Mouse (Mus musculus) neural tube, embryonic 12.5 days (tissue): ENCODE results near the gene Mdm2. TPM values are rescaled to one million over a fixed set of nuclear protein-coding genes. Genes with fewer than 3 reads are reported as not detected.

Experiments used
- ATAC-seq: fragments of 200-750 bp; cut with Nextera tagmentation; 2 replicates; pipeline ENCODE4 v1.8.0; 2017; ENCODE audit warnings: low read depth, mild to moderate bottlenecking, moderate TSS enrichment, moderate library complexity; ENCODE audit not compliant: low FRiP score
- H3K27ac ChIP-seq: fragments of 300-500 bp; sonication (generic); 2 replicates; pipeline ENCODE4 v1.5.1; 2016
- H3K27me3 ChIP-seq: fragments of 300-500 bp; sonication (generic); replicated peaks from 2 replicates; pipeline ENCODE4 v1.6.1; 2016; ENCODE audit warnings: mild to moderate bottlenecking
- H3K36me3 ChIP-seq: fragments of 300-500 bp; sonication (generic); 2 replicates; pipeline ENCODE4 v1.6.1; 2016; ENCODE audit warnings: mild to moderate bottlenecking
- H3K4me1 ChIP-seq: fragments of 300-500 bp; sonication (generic); 2 replicates; pipeline ENCODE4 v1.6.1; 2016
- H3K4me2 ChIP-seq: fragments of 300-500 bp; sonication (generic); replicated peaks from 2 replicates; pipeline ENCODE4 v1.6.1; 2016; ENCODE audit warnings: mild to moderate bottlenecking
- H3K4me3 ChIP-seq: fragments of 300-500 bp; sonication (generic); 2 replicates; pipeline ENCODE4 v1.5.1; 2016
- H3K9ac ChIP-seq: fragments of 300-500 bp; sonication (generic); 2 replicates; pipeline ENCODE4 v1.6.1; 2016; ENCODE audit warnings: mild to moderate bottlenecking
- H3K9me3 ChIP-seq: fragments of 300-500 bp; sonication (generic); 2 replicates; pipeline ENCODE4 v1.6.1; 2016; ENCODE audit warnings: mild to moderate bottlenecking
- WGBS: fragments of 180-500 bp; shearing (Covaris S2); methylation state at CpG from one replicate; pipeline ENCODE4 v1.1.7; 2016; 5-methylcytosine and 5-hydroxymethylcytosine counted together
- polyA plus RNA-seq: library from polyadenylated mRNA; unstranded; fragments of >200 nt; fragmentation: Nextera tagmentation; extraction: Ambion mirVana; gene quantifications from 2 replicates; pipeline ENCODE4 v1.2.1, GENCODE M21; 2016

Mdm2 gene
- polyA plus RNA-seq, 1 experiment from 2014 or later: 74.4 TPM

DNA sequence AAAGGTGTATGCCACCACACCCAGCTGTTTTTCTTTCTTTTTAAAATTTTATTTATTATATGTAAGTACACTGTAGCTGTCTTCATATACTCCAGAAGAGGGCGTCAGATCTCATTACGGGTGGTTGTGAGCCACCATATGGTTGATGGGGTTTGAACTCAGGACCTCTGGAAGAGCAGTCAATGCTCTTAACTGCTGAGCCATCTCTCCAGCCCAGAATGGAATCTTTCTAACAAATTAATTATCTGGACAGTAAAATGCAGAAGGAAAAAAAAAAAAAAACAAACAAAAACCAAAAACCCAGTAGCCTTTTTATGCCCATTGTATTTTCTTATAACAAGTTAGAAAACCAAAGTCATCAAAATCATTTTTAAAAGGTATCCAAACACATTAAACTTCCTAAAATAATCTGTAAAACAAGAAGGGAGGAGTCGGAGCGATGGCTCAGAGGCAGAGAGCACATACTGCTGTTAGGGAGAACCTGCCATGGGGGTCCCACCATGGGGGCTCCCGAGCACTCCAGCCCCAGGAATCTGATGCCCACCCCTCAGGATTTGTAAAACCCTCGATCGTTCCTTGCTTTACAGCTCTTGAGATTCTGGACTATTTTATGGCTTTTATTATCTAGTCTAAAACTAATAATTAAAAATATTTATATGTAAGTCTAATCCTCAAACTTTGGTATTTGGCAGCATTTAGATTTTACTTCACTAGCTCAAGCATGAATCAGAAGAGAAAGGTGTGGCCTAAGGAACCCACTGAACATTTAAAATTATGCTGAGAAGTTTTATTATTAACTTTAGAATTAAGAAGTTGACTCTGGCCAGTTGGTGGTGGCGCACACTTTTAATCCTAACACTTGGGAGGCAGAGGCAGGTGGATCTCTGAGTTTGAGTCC, 43.4 kb upstream of the Mdm2 start:
- Histone ChIP-seq H3K27ac (no peak overlapping the region), H3K4me1 (no peaks in the 10 kb centered on the region), H3K4me2 (no peak overlapping the region), H3K36me3 (peaks cover 77% of the 10 kb centered on the region), H3K27me3 (no peaks in the 10 kb centered on the region), H3K9ac (no peak overlapping the region), H3K4me3 (no peak overlapping the region), H3K9me3 (no peaks in the 10 kb centered on the region)
- ATAC-seq: no peak
- WGBS: 94% methylated on average over 8 of the region's 8 CpGs

DNA sequence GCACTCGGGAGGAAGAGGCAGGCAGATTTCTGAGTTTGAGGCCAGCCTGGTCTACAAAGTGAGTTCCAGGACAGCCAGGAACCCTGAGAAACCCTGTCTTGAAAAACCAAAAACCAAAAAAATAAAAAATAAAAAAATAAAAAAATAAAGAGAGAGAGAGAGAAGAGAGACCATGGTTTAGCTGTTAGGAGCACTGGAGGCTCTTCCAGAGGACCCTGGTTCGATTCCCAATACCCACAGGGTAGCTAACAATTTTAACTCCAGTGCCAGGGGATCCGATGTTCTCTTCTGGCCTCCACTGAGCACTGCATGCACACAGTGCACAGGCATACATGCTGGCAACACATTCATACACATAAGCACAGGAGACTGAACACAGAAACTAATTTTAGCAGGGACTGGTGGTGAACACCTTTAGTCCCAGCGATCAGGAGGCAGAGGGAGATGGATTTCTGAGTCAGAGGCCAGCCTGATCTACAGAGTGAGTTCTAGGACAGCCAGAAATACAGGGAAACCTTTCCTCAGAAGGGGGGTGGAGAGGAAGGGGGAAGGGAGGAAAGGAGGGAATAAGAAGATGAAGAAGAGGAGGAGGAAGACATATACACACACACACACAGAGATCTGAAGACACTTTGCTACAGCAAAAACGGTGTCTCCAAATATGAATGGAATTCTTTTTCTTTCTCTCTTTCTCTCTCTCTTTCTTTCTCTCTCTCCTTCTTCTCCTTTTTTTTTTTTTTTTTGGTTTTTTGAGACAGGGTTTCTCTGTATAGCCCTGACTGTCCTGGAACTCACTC, 42.5 kb upstream of the Mdm2 start:
- ATAC-seq: no peak
- 95% methylated on average over 5 of the region's 5 CpGs for WGBS
- Histone ChIP-seq H3K4me1 (no peaks in the 10 kb centered on the region), H3K9ac (no peak overlapping the region), H3K9me3 (no peaks in the 10 kb centered on the region), H3K4me3 (no peak overlapping the region), H3K4me2 (no peak overlapping the region), H3K36me3 (peaks cover 71% of the 10 kb centered on the region), H3K27me3 (no peaks in the 10 kb centered on the region), H3K27ac (no peak overlapping the region)

GRCm38 (mm10) chr10:117752304-117752821, 41.8 kb upstream of the Mdm2 start:
- 95% methylated on average over 7 of the region's 7 CpGs for WGBS
- H3K27ac ChIP-seq: no peak overlapping the region
- no peaks in the 10 kb centered on the region for H3K4me1 ChIP-seq
- ATAC-seq: no peak
- no peaks in the 10 kb centered on the region for H3K9me3 ChIP-seq
- H3K4me3 ChIP-seq: no peak overlapping the region
- H3K9ac ChIP-seq: no peak overlapping the region
- H3K4me2 ChIP-seq: no peak overlapping the region
- H3K27me3 ChIP-seq: no peaks in the 10 kb centered on the region
- peaks cover 64% of the 10 kb centered on the region for H3K36me3 ChIP-seq

GRCm38 (mm10) chr10:117751744-117752143, 41.2 kb upstream of the Mdm2 start:
- Histone ChIP-seq H3K27me3 (no peaks in the 10 kb centered on the region), H3K4me2 (no peak overlapping the region), H3K36me3 (peaks cover 58% of the 10 kb centered on the region), H3K4me1 (no peaks in the 10 kb centered on the region), H3K9ac (no peak overlapping the region), H3K27ac (no peak overlapping the region), H3K4me3 (no peak overlapping the region), H3K9me3 (no peaks in the 10 kb centered on the region)
- ATAC-seq: no peak
- WGBS: 92% methylated on average over 6 of the region's 6 CpGs

DNA sequence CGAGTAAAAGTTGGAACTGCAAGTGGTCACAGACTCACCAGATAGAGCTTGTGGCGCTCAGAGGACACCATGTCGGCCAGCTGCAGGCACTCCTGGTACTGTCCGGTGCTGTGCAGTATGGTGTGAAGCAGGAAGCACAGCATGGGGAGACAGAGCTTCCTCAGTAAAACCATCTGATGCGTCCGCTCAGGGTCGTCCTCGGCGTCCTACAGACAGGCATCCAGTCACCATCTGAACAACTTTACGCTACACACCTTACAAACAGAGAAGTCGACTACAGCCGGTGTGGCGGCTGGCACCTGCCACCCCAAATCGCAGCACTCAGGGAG, 40.7 kb upstream of the Mdm2 start:
- no peak overlapping the region for H3K9ac ChIP-seq
- ATAC-seq: no peak
- H3K27me3 ChIP-seq: no peaks in the 10 kb centered on the region
- no peak overlapping the region for H3K27ac ChIP-seq
- no peak overlapping the region for H3K4me2 ChIP-seq
- H3K9me3 ChIP-seq: no peaks in the 10 kb centered on the region
- H3K4me3 ChIP-seq: no peak overlapping the region
- no peaks in the 10 kb centered on the region for H3K4me1 ChIP-seq
- peaks cover 54% of the 10 kb centered on the region for H3K36me3 ChIP-seq
- WGBS: 97% methylated on average over 14 of the region's 14 CpGs

DNA sequence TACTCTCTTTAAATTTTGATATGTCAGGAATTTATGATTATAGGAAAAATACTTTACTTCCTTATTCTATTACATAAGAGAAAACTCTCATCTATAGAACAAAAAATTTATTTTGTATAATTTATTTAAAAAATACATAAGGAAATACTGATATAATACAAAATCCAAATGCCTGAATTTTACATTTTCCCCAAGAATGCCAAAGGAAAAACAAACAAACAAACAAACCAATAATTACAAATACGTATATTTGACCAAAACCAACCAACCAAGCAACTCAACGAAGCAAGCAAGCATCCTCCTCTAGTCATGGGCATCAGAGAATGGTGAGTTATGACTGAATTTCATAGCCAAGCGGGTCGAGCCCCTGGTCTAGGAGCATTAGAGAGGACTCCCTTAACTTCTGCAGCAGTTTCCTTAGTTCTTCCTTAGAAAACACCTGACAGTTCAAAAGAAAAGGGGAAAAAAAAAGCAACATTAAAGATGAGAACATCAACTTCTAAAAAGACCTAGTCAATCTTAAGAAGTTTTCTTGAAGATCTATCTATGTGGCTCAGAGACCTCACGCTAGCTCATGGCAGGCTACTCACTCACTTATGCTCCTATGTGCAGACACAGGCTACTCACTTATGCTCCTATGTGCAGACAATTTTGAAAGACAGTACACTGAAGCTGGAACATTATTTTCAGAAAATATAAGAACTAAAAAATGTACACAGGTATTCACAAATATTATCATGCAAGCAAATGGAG, 40.1 kb upstream of the Mdm2 start:
- H3K27ac ChIP-seq: no peak overlapping the region
- no peak for ATAC-seq
- no peaks in the 10 kb centered on the region for H3K4me1 ChIP-seq
- H3K4me3 ChIP-seq: no peak overlapping the region
- H3K9ac ChIP-seq: no peak overlapping the region
- peaks cover 48% of the 10 kb centered on the region for H3K36me3 ChIP-seq
- H3K9me3 ChIP-seq: no peaks in the 10 kb centered on the region
- H3K27me3 ChIP-seq: no peaks in the 10 kb centered on the region
- 97% methylated on average over 5 of the region's 5 CpGs for WGBS
- no peak overlapping the region for H3K4me2 ChIP-seq

DNA sequence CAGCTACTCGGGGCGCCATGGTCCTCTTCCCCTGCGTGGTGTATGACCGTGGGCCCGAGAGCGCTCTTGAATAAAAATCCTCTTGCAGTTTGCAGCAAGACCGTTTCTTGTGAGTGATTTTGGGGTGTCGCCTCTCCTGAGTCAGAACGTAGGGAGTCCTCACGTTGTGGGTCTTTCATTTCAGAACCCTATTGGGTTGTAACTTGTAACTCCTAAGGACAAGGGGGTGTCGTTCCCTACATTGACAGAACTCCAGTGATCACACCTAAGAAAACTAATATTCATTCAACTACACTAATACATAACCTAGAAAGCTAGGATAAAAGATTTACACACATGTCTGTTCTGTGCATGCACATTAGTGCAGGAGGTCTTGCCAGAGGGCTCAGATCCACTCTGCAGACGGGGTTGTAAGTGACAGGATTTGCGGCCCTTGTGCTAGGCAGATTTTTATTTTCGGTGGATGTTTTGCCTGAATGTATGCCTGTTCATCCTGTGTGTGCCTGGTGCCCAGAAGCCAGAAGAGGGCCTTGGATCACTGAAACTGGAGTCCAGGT, 39.3 kb upstream of the Mdm2 start:
- Histone ChIP-seq H3K27me3 (no peaks in the 10 kb centered on the region), H3K27ac (no peak overlapping the region), H3K4me2 (no peak overlapping the region), H3K4me3 (no peak overlapping the region), H3K9me3 (no peaks in the 10 kb centered on the region), H3K9ac (no peak overlapping the region), H3K4me1 (peaks cover 3% of the 10 kb centered on the region; the same call in 1 of the 2 replicates), H3K36me3 (peaks cover 40% of the 10 kb centered on the region)
- no peak for ATAC-seq
- WGBS: 94% methylated on average over 14 of the region's 14 CpGs

GRCm38 (mm10) chr10:117749050-117749686, 38.6 kb upstream of the Mdm2 start:
- Histone ChIP-seq H3K4me3 (no peak overlapping the region), H3K27me3 (no peaks in the 10 kb centered on the region), H3K4me1 (peaks cover 10% of the 10 kb centered on the region), H3K27ac (no peak overlapping the region), H3K36me3 (peaks cover 33% of the 10 kb centered on the region), H3K9ac (no peak overlapping the region), H3K4me2 (no peak overlapping the region), H3K9me3 (no peaks in the 10 kb centered on the region)
- 98% methylated on average over 10 of the region's 10 CpGs for WGBS
- no peak for ATAC-seq

GRCm38 (mm10) chr10:117748276-117749049, 37.9 kb upstream of the Mdm2 start:
- no peaks in the 10 kb centered on the region for H3K27me3 ChIP-seq
- H3K4me2 ChIP-seq: no peak overlapping the region
- no peaks in the 10 kb centered on the region for H3K9me3 ChIP-seq
- ATAC-seq: no peak
- 91% methylated on average over 10 of the region's 10 CpGs for WGBS
- H3K4me1 ChIP-seq: peaks cover 16% of the 10 kb centered on the region
- no peak overlapping the region for H3K27ac ChIP-seq
- H3K4me3 ChIP-seq: no peak overlapping the region
- H3K9ac ChIP-seq: no peak overlapping the region
- H3K36me3 ChIP-seq: peaks cover 38% of the 10 kb centered on the region

- H3K9me3 ChIP-seq: no peaks in the 10 kb centered on the region
- WGBS: 91% methylated on average over 7 of the region's 7 CpGs
- peaks cover 35% of the 10 kb centered on the region for H3K36me3 ChIP-seq
- no peak overlapping the region for H3K27ac ChIP-seq
- peaks cover 18% of the 10 kb centered on the region for H3K4me1 ChIP-seq
- ATAC-seq: no peak
- H3K4me3 ChIP-seq: no peak overlapping the region
- H3K4me2 ChIP-seq: no peak overlapping the region
- no peak overlapping the region for H3K9ac ChIP-seq
- H3K27me3 ChIP-seq: no peaks in the 10 kb centered on the region
Observed at GRCm38 (mm10) chr10:117747711-117748110, 37.2 kb upstream of the Mdm2 start.
